Mouse (Mus musculus) kidney, adult 2 months (tissue): ENCODE results near the gene Crtc2.

Experiments
- CTCF ChIP-seq: fragments of 200-500 bp; conservative IDR thresholded peaks from 2 replicates; pipeline ENCODE4 v1.5.1; 2011; ENCODE audit warnings: low read depth, mild to moderate bottlenecking, control low read depth, low read length, moderate library complexity, mixed read lengths; ENCODE audit not compliant: insufficient read depth, insufficient read length
- POLR2A ChIP-seq: fragments of 200-500 bp; IDR thresholded peaks from one replicate; pipeline ENCODE4 v1.6.1; 2011; ENCODE audit warnings: low read depth, low read length, control low read depth

DNA sequence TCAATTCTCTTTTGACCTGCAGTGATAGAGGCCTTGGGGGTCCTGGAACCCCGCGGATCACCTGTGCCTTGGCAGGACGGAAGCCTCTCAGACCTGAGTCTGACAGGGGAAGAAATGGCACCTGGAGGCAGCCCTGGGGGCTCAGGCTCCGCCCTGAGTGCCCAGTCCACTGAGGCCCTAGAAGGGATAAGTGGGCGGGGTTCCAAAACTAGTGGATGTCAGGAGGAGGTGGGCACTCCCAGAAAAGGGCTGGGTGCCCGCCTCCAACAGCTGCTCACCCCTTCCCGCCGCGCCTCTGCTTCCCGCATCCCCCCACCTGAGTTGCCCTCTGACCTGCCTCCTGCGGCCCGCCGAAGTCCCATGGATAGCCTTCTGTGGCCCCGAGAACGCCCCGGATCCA, 22.9 kb downstream of the Crtc2 start:
- TF ChIP-seq POLR2A (no peak), CTCF (no peak)
